Mouse (Mus musculus): Measurements from ENCODE around the gene Lemd1. TPM values are rescaled to one million over a fixed set of nuclear protein-coding genes. Genes with fewer than 3 reads are reported as not detected.

The Lemd1 gene
- polyA plus RNA-seq, 1 experiment, result 0.23 TPM

DNA sequence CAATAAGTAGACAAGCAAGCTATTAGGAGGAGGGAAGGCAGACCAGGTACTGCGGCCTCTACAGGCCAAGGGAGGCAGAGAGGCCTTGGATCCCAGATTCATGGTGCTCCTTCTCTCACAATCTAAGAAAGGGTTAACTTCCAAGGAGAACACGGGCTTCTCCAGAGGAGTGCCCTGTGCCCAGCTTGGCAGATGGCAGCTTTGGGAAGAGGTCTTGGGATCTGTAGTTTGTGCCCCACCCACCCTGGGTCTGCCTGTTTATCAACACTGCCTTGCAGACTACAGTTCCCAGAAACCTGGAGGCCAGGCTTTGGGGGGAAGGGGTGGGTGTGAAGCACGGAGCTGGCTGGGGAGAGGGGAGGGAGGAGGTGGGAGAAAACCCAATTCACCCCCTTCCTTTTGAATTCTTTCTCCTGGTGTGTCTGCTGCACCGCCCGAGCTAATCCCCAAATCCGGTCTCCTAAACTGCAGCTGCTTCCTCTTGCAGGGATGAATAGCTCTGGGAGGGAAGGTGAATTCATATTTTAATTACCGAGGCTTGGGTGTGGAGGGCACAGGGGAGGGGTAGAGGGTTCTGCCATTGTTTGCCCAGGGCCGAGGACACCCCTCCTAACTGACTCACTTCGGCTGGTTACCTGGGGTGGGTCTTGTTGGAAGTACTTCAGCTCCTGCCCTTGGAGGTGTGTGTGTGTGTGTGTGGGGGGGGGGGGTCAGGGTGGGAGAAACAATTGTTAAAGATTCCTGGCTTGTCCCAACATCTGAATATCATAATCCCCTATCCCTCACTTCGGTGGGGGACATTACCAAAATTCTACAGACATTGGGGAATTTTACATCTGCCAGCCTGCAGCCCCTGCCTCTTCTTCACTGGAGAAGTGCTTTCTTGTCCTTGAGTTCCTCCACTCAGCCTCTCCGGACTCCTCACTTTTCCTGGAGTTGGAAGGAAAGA lies 9.6 kb downstream of the Lemd1 start:
- DNase-seq (ENCODE audit: low spot score), result peak; percentile 17

DNA sequence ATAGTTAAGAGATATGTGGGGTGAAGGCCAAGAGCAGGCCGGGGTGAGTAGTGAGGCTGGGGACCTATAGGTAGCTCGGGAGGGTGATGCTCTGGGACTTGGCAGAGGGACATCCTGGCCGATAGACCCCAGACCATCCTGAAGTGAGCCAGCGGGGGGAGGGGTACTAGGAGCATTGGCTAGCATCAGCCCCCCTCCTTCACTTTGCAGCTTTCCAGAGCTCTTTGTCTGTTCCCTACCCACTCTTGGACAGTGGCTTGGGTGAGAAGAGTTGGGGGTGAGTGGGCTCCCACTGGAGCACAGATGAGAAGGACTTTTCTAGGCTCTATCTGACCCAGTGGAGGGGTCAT lies 10.3 kb downstream of the Lemd1 start:
- DNase-seq (ENCODE audit: low spot score), result peak; percentile 13

DNA sequence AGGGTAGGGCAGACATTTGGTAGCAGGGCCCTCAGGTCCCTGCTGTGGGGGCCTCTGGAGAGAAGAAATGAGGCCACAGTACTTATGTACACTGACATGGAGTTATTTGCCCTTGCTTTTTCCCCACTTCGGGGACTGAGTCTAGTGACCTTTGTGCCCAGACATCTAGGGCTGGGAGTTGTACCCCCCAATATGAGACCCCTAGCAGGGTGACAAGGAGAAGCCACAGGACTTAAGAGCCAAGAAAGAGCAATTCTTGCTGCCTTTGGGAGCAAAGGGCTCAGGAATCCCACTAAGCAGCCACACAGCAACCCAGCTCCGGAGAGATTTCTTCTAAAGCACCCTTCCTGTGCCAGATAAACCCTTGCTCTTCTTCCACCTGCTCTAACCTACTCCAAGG lies 10.7 kb downstream of the Lemd1 start:
- DNase-seq (ENCODE audit: low spot score), result peak; percentile 11

DNA sequence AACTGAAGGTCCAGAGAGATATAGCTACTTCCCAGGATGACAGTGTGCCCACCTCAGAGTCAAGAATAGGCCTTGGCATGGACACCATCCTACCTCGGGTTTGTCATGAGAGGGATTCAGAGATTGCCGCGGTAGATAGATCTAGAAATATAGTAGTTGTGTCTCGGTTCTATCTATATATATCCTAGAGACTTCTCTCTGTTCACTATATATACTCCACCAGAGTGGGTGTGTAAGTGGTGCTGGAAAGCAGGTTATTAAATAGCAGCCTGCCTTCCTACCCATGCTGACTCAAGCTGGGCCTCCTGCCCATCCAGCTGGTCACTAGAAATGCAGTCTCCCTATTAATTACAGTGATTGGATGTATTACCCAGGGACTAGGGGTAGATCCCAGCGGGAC lies 11.5 kb downstream of the Lemd1 start:
- no peak for DNase-seq (ENCODE audit: low spot score)

DNA sequence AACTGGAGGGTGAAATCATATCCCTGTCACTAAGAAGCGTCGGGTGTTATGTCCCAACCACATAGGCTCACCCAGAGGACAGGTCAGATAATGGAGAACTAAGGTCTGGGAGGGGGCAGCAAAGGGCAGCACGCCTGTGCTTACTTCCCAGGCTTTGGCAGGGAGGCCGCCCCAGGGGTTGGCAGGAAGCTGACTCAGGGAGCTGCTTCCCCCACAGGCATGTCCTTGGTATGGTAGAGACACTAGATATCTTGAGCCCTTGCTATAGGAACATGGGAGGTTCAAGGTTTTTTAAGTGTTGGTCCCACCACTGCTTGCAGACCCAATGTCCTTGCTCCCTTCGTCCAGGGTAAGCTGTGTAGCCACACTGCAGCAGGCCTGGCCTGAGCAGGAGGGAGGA lies 14.7 kb downstream of the Lemd1 start:
- DNase-seq (ENCODE audit: low spot score), result no peak

DNA sequence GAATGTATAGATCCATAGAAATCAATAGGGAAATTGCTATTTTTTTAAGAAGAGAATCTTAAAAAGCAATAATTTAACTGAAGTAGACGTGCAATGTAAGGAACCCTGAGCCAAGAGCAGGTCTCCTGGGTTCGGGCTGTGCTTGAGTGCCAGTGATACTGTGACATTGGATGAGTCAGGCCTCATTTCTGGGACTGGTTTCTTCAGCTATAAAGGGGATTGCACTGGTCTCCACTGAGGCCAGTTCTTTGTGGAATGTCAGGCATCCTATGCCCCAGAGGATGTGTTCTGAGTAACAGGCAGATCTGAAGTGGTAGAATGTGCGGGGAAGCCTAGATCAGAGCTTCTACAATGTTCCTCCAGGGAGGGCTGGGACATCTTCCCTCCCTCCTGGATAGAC lies 15.6 kb downstream of the Lemd1 start:
- no peak for DNase-seq (ENCODE audit: low spot score)

DNA sequence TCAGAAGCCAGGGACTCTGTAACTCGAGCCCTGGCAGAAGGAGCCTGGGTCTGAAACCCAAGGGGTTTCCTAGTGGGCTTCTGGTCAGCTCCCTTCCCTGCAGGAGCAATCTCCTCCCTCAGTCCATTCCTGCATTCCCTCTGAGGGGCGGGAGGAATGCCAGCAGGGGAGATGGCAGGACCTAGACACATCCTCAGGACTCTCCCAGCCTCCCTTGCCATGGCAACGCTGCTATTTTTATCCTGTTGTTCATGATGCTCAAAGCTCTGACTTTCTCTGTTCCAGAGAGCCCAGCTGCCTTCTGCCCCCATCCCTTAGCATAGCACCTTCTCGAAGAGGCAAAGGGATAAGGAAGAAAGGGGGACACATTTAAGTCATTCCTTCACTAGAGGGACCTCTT lies 16.9 kb downstream of the Lemd1 start:
- no peak for DNase-seq (ENCODE audit: low spot score)

DNA sequence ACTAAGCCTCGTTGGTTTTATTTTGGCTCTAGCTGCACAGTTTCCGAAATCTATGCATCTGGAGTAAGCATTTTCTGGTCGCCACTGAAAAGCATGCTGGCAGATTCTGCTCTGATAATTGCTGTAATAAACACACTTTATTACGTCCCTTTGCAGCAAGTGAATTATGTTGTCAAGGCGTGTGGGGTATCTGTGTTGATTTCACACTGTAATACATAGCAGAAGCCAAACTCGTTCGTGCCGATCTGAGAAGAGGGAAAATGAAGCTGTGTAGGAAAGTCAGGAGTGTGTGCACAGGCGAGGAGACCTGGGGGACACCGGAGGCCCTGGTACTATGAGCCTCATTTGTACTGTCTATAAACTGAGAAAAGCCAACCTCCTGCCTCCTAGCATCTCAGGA lies 18.2 kb downstream of the Lemd1 start:
- no peak for DNase-seq (ENCODE audit: low spot score)

DNA sequence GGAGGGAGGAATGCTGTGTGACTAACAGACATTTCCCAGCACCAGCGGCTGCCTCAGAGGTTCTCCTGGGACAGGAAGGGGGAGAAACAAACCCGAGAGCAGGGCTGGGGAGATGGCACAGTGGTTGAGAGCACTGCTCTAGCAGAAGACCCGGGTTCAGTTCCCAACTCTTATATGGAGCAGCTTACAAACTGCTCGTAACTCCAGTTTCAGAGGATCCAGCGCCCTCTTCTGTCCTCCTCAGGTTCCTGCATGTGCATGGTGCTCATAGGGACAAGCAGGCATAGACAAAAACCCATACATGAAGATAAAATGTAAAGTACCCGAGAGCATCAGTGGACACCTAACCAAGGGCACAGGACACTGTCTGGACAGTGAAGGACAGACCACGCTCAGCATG lies 19.7 kb downstream of the Lemd1 start:
- no peak for DNase-seq (ENCODE audit: low spot score)

DNA sequence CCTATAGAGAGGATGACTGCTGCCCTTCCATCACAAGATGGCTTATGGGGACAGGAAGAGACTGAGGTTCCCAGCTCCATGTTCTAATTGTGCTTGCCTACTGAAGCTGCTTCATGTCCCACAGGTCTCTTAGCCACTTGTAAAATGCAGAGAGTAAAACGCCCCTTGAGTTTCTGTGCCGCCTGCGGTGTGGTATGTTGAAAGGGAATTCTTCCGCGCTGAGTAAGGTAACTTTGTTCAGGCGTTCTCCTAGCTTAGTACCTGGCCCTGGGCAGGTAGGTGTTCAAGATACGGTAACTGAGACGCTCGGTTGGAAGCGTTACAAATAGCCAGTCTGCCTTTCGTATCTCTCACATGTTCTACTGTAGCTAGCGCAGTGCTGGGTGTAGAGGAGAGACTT lies 20.4 kb downstream of the Lemd1 start:
- no peak for DNase-seq (ENCODE audit: low spot score)

DNA sequence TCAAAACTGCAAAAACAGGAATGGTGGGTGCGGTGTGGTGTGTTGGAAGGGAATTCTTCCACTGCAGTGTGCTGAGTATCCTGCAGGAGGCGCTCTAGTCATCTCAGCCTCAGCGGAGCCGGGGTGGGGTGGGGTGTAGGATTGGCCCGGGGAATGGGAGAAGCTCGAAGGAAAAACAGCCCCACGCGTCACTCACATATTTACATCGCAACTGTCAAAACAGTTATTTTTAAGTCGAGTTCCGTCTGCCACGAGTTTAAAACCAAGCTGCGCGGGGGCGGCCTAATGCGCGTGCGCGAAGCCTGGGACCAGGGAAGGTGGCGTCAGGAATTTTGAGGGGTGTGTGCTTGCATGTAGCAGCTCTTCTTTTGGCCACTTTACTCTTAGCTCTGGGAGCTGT lies 21.0 kb downstream of the Lemd1 start:
- peak; percentile 48 for DNase-seq (ENCODE audit: low spot score)

DNA sequence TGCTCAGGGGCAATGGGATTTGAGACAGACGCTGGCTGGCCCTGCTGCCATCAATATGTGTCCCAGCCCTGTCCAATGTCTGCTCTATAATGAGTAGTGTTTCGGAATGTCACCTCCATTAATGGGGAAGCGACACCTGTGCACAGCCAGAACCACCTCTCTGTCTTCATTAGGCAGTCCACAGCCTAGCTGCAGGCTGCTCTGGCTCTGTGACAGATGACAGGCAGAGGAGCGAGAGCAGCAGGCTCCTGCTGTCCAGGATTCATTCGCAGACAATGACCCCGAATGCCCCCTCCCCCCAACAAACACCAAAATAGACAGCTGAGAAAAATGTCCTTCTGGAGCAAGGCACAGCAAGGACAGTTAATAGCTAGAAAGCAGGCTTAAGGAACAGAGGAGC lies 21.8 kb downstream of the Lemd1 start:
- DNase-seq (ENCODE audit: low spot score), result no peak

DNA sequence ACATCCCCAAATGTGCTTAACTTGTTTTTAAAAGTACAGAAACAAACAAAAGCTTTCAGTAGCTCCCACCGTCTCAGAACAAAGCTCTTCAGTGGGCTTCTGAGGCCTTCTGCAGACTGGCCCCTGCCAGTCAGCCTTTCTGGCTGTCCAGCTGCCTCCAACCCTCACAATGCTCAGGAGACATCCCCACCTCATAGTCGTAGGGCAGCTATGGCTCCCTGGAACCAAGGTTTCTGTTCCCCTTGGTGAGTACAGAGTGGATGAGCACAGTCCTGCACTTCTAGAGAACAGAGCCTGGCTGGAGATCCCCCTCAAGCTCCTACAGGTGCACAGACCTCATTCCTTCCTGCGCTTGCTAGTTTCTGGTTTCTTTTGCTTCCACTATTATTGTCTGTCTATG lies 25.0 kb downstream of the Lemd1 start:
- no peak for DNase-seq (ENCODE audit: low spot score)

DNA sequence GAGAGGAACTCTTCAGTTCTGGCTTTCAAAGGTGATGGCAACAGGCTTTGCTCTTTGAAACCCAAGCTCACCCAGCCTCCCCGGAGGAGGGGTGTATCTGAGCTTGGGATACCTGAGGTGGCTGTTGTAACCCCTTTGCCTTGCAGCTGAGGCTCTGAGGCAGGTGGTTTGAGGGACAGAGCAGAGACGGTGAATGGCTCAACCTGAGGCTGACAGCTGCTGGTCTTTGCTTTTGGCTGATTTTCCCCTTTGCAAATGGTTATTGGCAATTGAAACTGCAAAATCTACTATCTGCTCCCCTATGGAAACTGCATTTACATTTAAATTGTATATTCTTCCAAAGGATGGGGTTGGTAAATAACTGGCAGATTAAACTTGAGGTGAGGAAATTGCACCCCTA lies 30.4 kb downstream of the Lemd1 start:
- DNase-seq (ENCODE audit: low spot score), result no peak

DNA sequence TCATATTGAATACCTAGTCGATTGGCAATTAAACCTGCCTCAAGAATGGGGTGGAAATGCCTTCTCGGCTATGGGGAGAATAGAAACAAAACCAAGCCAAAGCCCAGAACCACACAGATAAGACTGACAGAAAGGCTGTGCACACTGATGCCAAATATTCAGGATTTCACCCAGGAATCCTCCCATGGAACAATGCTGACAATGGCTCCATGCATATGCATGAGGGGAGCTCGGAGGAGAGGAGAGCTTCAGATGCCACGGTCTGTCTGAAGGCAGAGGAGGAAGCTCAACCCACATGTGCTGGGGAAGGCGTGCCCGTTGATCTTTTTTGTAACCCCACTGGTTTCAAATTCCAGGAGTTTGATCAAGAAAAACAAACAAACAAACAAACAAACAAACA lies 30.9 kb downstream of the Lemd1 start:
- DNase-seq (ENCODE audit: low spot score), result no peak

DNA sequence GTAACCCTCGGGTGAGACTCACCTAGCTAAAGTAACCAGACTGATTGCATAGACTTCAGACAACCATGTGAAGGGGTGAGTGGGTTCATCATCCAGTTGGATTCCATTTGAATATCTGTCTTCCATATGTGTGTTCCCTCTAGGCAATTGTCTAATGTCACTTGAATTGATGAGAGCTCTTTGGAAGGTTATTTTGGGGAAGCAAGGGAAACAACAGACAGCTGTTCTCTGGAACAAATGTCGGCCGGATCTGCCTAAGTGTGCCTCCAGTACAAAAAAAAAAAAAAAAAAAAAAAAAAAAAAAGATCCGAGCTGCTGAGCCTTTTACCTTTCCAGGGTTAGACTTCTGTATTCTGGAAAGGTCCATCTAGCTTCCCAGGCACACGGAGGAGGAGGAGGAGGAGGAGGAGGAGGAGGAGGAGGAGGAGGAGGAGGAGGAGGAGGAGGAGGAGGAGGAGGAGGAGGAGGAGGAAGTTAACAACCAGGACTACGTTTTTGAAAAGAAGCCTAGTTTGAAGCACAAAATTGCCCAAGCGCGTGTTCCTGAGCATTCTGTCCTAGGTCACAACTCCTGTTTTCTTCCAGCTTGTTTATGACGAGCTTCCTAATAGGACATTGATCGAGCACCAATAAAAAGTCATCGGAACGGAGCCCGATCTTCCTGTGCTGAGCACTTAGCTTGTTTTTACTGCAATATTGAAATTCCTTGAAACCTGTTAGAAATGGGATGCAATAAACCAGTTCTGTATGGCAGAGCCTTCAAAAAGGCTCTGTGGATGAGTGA lies 35.3 kb downstream of the Lemd1 start:
- DNase-seq (ENCODE audit: low spot score), result no peak

DNA sequence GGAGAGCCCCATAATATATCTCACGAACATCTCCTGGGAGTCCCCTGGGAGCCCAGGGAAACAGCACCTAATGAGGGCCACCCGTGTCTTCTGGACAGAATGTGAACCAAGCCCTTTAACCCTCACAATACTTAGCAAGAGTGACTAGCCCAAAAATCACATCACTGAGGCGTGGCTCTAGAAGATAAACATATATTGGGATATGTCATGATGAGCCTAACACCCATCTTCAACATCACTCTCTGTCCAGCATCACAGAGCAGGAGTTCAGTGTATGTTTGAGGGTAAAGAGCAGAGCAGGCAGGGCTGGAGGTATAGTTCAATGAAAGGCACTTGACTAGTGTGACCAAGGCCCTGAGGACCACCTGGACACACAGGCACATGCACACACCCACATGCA lies 38.4 kb downstream of the Lemd1 start, which contains the start of gene Gm10188:
Gene Gm10188 (minus strand): TSS at position 101 of the 400 bp plus-strand sequence.
- DNase-seq (ENCODE audit: low spot score), result no peak

DNA sequence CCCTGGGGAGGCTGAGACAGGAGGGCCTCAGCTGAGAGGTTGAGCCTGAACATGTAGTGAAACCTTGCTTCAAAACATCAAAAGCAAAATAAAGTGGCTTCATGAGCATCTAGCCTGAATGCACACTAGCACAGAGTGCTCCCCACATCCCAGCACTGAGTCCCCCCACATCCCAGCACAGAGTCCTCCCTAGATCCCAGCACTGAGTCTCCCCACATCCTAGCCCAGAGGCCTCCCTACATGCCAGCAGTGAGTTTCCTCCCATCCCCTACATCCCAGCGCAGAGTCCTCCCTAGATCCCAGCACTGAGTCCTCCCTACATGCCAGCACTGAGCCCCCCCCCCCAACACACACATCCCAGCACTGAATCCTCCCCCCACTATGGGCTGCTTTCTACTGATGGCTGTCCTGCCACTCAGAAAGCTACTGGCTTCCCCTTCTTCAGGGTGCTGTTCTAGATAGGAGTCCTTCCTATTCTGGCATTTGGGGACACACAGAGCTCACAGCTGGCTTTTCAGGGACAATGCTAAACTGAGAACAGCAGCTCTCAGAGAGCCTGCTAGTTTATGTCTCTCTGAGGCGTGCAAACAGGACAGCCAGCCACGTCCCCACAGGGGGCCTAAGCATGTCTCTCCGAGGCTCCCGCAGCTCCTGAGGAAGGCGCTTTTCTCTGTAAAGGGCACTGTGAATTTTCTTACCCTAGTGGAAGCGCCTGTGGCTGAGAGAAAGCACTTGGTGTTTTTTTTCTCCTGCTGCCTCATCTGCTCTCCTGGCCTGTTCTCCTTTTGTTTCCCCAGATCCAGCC lies 40.4 kb downstream of the Lemd1 start:
- no peak for DNase-seq (ENCODE audit: low spot score)

DNA sequence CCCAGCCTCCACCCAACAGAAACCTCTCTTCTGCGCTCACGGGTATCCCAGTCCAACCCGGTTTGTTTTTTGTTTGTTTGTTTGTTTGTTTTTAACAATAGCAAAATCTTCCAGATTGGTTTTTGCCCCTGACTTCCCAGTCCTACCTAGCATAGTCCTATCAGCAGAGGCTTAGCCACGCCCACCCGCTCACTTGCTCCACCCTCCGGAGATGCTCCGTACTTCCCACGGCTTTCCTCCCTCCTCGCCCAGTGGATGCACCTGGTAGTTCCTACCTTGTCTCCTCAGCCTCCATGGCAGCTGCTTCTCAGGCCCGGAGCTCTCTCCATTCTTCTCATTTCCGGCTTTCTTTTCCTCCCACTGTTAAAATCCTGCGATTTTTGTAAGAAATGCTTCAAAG lies 42.3 kb downstream of the Lemd1 start:
- no peak for DNase-seq (ENCODE audit: low spot score)

DNA sequence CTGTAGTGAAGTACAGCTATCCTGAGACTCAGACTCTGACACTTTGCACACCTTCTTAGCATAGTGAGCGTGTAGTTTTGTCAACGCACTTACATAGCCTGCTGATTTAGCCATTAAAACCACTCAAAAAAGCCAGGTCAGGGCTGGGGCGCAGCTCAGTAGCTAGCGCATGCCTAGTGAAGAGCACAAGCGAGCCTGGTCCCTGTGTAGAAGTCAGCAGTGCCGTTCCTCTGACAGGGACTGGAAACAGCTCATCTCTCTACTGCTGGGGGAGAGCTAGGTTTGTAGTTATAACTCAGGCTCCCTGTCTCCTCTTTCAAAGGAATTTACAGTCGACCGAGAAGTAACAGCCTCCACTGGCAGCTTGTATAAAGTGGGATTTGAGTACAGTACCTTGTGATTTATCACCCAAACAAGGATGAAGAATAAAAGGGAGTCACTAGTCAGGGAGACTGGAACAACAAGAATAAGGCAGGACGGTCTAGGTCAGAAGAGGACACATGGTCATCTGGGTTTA lies 43.6 kb downstream of the Lemd1 start:
- DNase-seq (ENCODE audit: low spot score), result no peak

DNA sequence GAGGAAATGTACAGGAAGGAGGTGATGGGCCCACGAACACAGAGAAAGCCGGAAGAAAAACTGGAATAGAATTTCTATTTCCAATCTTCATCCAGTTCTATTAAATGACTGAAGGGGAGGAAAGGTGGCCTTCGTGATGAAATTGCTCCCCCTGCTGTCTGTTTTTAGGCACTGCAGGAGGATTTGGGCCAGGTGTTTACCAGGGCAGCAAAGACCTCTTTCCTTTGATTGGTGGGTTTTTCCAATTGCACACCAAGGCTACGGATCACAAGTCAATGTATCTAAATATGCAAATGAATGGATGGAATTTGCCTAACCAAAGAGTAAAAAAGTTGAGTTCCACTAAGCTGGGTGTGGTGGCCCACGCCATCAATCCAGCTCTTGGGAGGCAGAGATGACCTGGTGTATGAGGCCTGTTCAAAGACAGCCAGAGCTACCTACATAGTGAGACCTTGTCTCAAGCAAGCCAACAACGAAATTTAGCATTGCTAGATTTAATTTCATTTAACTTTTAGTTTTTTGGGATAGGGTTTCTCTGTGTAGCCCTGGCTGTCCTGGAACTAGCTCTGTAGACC lies 46.4 kb downstream of the Lemd1 start:
- no peak for DNase-seq (ENCODE audit: low spot score)

DNA sequence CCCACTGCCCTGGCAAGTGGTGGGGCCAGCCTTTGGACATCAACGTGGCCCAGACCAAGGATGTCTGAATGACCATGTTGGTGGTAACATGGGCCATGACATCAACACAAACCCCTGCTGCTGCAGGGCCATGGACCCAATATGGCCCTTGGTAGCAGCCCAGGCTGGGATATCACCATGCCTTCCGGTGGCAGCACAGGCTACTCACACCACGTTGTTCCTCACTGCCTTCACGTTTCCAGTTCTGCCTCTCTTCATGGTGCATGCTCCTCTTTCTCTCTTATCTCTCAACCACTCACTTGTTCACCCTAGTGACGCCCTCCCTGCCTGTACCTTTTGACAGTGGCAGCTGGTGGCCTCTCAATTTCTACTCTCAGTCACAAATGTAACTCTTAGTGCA lies 53.8 kb downstream of the Lemd1 start:
- no peak for DNase-seq (ENCODE audit: low spot score)
